Comparison of ENCODE assay signal across 18 mouse cellular contexts in the genomic region with DNA sequence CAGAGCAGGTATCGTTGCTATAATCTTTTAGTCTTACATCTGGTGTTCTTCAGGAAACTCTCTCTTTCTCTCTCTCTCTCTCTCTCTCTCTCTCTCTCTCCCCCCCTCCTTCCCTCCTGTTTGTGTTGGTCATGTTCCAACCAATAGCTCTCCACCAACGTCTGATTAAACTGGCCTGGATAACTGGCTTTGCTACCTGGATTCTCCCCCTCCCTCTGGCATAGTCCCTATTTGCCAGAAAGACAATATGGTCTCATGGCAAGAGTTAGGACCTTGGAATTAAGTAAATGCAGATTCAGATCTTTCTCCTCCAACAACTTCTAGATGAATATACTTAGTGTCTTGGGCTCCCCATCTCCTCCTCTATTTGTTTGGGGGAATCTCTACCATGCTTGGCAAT.
DNase-seq lines count a peak whose midpoint lies in the region; ATAC-seq lines count a peak whose summit lies in the region.
"Had no signal": no experiment of that assay in that cellular context is flagged by ENCODE, and none has a peak within 500 bp of the region (broad histone marks: within the 10 kb centered on the region; RNA-seq: fewer than 3 reads in every experiment).

No protein-coding gene starts in this region.

- DNase-seq in cerebellum, adult 11-12 months = peak; percentile 47
- peak; percentile 20 for DNase-seq in cerebellum, adult 8-10 months
- no peak for DNase-seq in cerebellum, postnatal 4 days (ENCODE audit: low spot score in 2 of 2)
- peak; percentile 54 for DNase-seq in brain, adult 2 months (ENCODE audit: low read depth, low spot score)
- peak; percentile 73 to 76 for DNase-seq in cerebellum, postnatal 10 days
- DNase-seq in kidney, postnatal 10 days = no peak
- no peak for DNase-seq in left cerebral cortex, adult 8-10 months (ENCODE audit: low spot score in 2 of 2)
- DNase-seq: adrenal gland, adult 8-10 months; adrenal gland, postnatal 14 days; adrenal gland, postnatal 36 days; B cell, adult 2 months; forebrain, postnatal 0 days had no signal

- no peak for ATAC-seq in cerebellum, adult (ENCODE audit: insufficient number of reproducible peaks, low FRiP score, low TSS enrichment)
- ATAC-seq: activated CD4-positive, CD25-positive, alpha-beta regulatory T cell, adult 4 months; CD4-positive, CD25-positive, alpha-beta regulatory T cell, adult 4 months; forebrain, embryonic 13.5 days; forebrain, embryonic 15.5 days; forebrain, postnatal 0 days; Patski had no signal

Comparison
In these comparisons a context has a peak if more than half of its experiments do, and no peak if none do; other contexts are left out.
1. DNase-seq: peak in cerebellum, adult 11-12 months (single experiment), cerebellum, adult 8-10 months (single experiment), brain, adult 2 months (single experiment) and cerebellum, postnatal 10 days (2 of 2); none in cerebellum, postnatal 4 days (0 of 2), kidney, postnatal 10 days (single experiment) and left cerebral cortex, adult 8-10 months (0 of 2).